Mouse (Mus musculus) bone marrow, adult 2 months (tissue): Measurements from ENCODE around the gene Col6a1.

Source experiments
- CTCF ChIP-seq: fragments of 200-500 bp; IDR thresholded peaks from 2 replicates; pipeline ENCODE4 v1.5.1; 2011; ENCODE audit warnings: low read length, control low read depth; ENCODE audit not compliant: control insufficient read depth, insufficient read depth
- POLR2A ChIP-seq: fragments of 200-500 bp; IDR thresholded peaks from 2 replicates; pipeline ENCODE4 v1.6.1; 2011; ENCODE audit warnings: low read depth, mild to moderate bottlenecking, control low read depth, low read length, borderline replicate concordance; ENCODE audit not compliant: control insufficient read depth

DNA sequence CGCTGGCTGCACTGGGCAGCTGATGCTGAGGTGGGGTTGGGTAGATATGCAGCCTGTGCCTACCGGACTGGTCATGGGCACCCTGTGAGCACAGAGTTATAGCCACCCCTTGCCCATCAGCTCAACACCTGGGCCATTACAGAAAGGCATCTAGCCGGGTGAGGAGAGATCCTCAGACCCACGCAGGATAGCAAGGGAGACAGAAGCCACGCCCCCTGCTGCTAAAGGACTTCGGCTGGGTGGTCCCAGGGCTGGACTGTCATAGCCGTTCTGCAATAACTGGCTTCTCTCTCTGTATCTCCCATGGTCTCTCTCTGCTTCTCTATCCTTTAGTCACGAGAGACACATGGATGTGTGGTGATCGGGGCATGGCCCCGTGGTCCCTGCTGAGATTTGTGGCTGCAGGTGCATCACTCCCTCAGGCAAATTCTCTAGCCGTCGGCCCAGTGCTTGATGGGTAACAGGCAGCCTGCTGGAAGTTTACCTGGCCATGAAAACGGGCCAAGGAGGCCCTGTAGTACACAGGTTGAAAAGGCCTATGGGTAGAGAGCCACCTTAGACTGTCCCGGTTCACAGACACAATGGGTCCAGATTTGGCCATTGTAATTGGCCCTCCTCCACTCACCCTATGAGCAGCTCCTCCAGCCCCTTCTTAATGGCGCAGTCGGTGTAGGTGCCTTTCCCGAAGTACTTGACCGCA, 3.1 kb downstream of the Col6a1 start:
- TF ChIP-seq CTCF (no peak), POLR2A (no peak)
